Mouse (Mus musculus) forebrain, postnatal 0 days (tissue): ENCODE measurements around the gene Kdm4a. TPM values are rescaled to one million over a fixed set of nuclear protein-coding genes. Genes with fewer than 3 reads are reported as not detected.

Experiments
- ATAC-seq: fragments of 200-750 bp; cut with Nextera tagmentation; 2 replicates; pipeline ENCODE4 v1.8.0; 2017; ENCODE audit warnings: mild to moderate bottlenecking, moderate library complexity
- DNase-seq: peaks from one replicate; pipeline ENCODE4 v3.0.0-alpha.2; 2015
- H3K27ac ChIP-seq: fragments of 300-500 bp; sonication (generic); 2 replicates; pipeline ENCODE4 v1.5.1; 2014; ENCODE audit warnings: low read depth, mild to moderate bottlenecking, antibody characterized with exemption, low read length, moderate library complexity, mixed read lengths
- H3K27me3 ChIP-seq: fragments of 300-500 bp; sonication (generic); 2 replicates; pipeline ENCODE4 v1.6.1; 2014; ENCODE audit warnings: mild to moderate bottlenecking, low read length, mixed read lengths; ENCODE audit not compliant: insufficient read depth
- H3K36me3 ChIP-seq: fragments of 300-500 bp; sonication (generic); 2 replicates; pipeline ENCODE4 v1.6.1; 2014; ENCODE audit warnings: mild to moderate bottlenecking, moderate library complexity; ENCODE audit not compliant: insufficient read depth
- H3K4me1 ChIP-seq: fragments of 300-500 bp; sonication (generic); 2 replicates; pipeline ENCODE4 v1.6.1; 2014; ENCODE audit warnings: antibody characterized with exemption; ENCODE audit not compliant: insufficient read depth
- H3K4me2 ChIP-seq: fragments of 300-500 bp; sonication (generic); 2 replicates; pipeline ENCODE4 v1.6.1; 2014; ENCODE audit warnings: low read depth, mild to moderate bottlenecking, moderate library complexity
- H3K4me3 ChIP-seq: fragments of 300-500 bp; sonication (generic); 2 replicates; pipeline ENCODE4 v1.5.1; 2014; ENCODE audit warnings: low read depth, low read length, mixed read lengths
- H3K9ac ChIP-seq: fragments of 300-500 bp; sonication (generic); 2 replicates; pipeline ENCODE4 v1.6.1; 2014; ENCODE audit warnings: mild to moderate bottlenecking
- H3K9me3 ChIP-seq: fragments of 300-500 bp; sonication (generic); 2 replicates; pipeline ENCODE4 v1.6.1; 2016; ENCODE audit warnings: low read length
- CTCF ChIP-seq: sonication (generic); IDR thresholded peaks from 2 replicates; pipeline ENCODE4 v1.5.1; 2016; ENCODE audit warnings: antibody characterized with exemption, control low read depth, low read depth
- WGBS: fragments of 180-500 bp; shearing (Covaris S2); extraction: QIAGEN DNeasy Blood & Tissue Kit; methylation state at CpG from one replicate; pipeline ENCODE4 v1.1.7; 2014; 5-methylcytosine and 5-hydroxymethylcytosine counted together
- polyA plus RNA-seq: library from polyadenylated mRNA; unstranded; fragments of >200 nt; fragmentation: Nextera tagmentation; extraction: Ambion mirVana; gene quantifications from 2 replicates; pipeline ENCODE4 v1.2.1, GENCODE M21; 2015
- total RNA-seq: library from RNA; depleted of rRNA; stranded (reverse); fragments of >200 nt; gene quantifications from 2 replicates; pipeline ENCODE4 v1.2.3, GENCODE M21; 2014

Gene Kdm4a
- total and polyA plus RNA-seq, 2 experiments from 2014 or later, result 39.0 to 122 TPM

DNA sequence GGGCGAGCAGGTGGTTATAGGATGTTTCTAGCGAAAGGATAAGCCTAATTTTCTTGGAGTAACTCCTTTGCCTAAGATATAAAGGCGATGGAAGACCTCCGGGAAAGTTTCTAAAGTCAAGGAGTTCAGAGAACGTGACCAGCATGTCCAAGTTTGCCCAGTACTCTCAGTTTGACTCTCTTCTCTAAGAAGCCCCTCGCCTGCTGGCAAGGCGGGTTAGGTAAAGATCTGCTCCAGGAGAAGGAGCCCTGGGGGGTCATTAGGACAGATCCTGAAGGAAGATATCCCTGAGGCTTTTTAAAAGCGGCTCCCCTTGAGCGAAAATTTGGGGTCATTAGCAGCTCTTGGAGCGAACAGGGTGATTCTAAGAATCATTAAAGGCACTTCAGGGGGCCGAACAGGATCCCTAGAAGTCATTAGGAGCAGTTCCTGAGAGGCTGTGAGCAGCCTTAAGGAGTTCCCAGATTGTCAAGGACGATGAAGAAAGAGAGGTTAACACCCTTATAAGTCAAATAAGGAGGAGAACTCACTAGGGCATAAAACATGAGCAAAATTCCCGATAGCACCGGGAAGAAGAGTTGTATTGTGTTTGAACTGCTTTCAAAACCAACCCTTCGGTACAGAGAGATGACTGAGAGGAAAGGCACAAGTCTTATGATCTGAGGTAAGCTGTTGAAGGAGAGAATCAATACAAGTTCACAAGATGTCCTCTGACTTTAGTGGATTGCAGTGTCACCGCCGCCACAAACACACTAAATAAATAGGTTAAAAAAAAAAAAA, 648 bp upstream of the Kdm4a start:
- no peak for TF ChIP-seq CTCF
- peak overlapping the region; percentile 96 for H3K27ac ChIP-seq
- peaks cover 11% of the 10 kb centered on the region for H3K4me1 ChIP-seq
- no peak for ATAC-seq
- peak overlapping the region; percentile 58 for H3K4me2 ChIP-seq
- H3K27me3 ChIP-seq, result no peaks in the 10 kb centered on the region
- H3K4me3 ChIP-seq, result peak overlapping the region; percentile 89
- no peaks in the 10 kb centered on the region for H3K9me3 ChIP-seq
- DNase-seq, result no peak
- H3K36me3 ChIP-seq, result peaks cover 19% of the 10 kb centered on the region
- H3K9ac ChIP-seq, result peak overlapping the region; percentile 23
- 12% methylated on average over 17 of the region's 17 CpGs for WGBS

DNA sequence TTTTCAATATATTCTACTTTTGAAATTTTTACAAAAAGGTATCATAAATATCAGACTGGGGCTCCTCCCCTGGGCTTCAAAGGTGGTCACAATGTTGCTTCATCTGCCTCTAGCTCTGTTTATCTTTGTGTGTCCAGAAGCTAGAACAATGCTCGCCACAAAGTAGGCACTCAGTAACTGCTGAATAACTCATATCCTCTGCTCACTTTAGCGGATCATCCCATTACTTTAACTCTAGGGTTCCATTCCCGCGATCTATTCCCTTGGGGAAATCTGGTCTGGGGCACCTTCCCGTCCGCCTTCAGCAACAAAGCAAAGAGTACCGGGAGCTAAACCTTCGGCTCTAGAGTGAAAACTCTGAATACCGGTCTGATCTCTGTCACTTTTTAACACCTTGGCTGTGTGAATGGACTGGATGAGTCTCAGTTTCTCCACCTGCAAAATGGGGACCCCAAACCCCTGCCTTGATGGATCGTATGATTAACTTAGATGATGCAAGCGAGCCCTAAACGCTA, 834 bp downstream of the Kdm4a start:
- Histone ChIP-seq H3K27me3 (no peaks in the 10 kb centered on the region), H3K27ac (peak overlapping the region; percentile 96), H3K4me1 (peaks cover 11% of the 10 kb centered on the region), H3K4me3 (peak overlapping the region; percentile 89), H3K9me3 (no peaks in the 10 kb centered on the region), H3K36me3 (peaks cover 33% of the 10 kb centered on the region), H3K4me2 (peak overlapping the region; percentile 58), H3K9ac (peak overlapping the region; percentile 78)
- DNase-seq (no peak), ATAC-seq (no peak)
- WGBS, result 1% methylated on average over 12 of the region's 12 CpGs
- TF ChIP-seq CTCF, result no peak

DNA sequence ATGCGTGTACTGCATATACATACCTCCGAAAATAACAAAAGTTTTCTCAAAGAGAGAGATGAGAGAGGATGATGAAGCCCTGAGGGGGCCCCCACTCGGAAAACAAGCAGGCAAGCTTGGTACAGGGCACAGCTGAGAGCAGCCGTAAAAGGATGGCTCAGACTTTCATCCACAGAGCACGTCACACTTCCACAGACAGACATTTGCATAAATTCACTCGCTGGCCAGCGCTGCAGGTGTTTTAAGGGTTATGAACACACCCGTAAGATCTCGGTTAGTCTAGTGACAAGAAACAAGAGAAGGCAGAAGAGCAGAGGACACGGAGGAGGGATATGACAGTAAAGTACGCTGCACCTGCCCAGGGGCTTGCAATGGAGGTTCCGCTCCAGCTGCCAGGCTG, 7.4 kb downstream of the Kdm4a start:
- Histone ChIP-seq H3K4me3 (no peak overlapping the region), H3K9me3 (no peaks in the 10 kb centered on the region), H3K9ac (no peak overlapping the region), H3K36me3 (peaks cover 93% of the 10 kb centered on the region), H3K27ac (no peak overlapping the region), H3K27me3 (no peaks in the 10 kb centered on the region), H3K4me2 (no peak overlapping the region), H3K4me1 (no peaks in the 10 kb centered on the region)
- no peak for TF ChIP-seq CTCF
- 92% methylated on average over 12 of the region's 12 CpGs for WGBS
- DNase-seq (no peak), ATAC-seq (no peak)

DNA sequence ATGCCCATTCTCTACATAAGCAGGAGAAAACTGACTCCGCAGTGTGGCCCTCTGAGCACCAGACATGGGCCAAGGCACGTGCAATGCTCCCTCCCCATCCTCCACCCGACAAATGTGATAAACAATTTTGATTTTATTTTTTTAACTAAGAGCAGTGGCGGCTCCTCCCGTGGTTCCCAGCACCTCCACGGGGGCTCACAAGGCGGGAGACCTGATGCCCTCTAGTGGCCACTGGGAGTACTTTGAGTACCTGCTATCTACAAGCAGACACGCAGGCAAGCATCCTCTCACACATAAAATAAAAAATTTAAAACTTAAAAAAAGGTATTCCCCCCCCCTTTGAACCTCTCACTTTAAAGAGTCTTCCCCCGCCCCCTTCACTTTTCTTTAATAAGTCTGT, 8.8 kb downstream of the Kdm4a start:
- H3K4me2 ChIP-seq, result no peak overlapping the region
- H3K27ac ChIP-seq, result no peak overlapping the region
- ATAC-seq (no peak), DNase-seq (no peak)
- peak; percentile 33; the same call in 1 of the 2 replicates for TF ChIP-seq CTCF
- no peak overlapping the region for H3K9ac ChIP-seq
- H3K27me3 ChIP-seq, result no peaks in the 10 kb centered on the region
- WGBS, result 87% methylated on average over 9 of the region's 9 CpGs
- H3K36me3 ChIP-seq, result peaks cover 94% of the 10 kb centered on the region
- no peaks in the 10 kb centered on the region for H3K9me3 ChIP-seq
- no peak overlapping the region for H3K4me3 ChIP-seq
- H3K4me1 ChIP-seq, result no peaks in the 10 kb centered on the region

DNA sequence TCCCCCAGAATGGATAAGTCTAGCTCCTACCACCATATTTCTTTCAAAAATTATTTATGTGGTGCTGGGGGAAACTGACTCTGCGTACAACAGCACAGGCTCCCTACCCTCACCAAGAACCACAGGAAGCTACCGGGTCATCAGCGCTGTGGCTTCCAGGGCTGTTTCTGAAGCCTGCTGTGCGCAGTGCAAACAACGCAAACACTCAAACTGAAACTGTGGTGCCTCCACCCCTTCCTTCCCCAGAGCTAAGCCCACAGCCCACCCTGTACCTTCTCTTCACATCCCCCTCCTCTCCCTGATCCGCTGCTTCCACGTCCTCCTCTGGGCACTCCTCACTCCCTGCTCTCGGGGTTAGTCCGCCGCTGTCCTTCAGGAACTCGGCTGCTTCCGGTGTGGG, 17.7 kb downstream of the Kdm4a start:
- no peak for ATAC-seq
- H3K9ac ChIP-seq, result no peak overlapping the region
- peaks cover 94% of the 10 kb centered on the region for H3K36me3 ChIP-seq
- no peaks in the 10 kb centered on the region for H3K9me3 ChIP-seq
- H3K4me2 ChIP-seq, result no peak overlapping the region
- no peak for DNase-seq
- H3K27ac ChIP-seq, result no peak overlapping the region
- 93% methylated on average over 12 of the region's 12 CpGs for WGBS
- no peak overlapping the region for H3K4me3 ChIP-seq
- no peak for TF ChIP-seq CTCF
- no peaks in the 10 kb centered on the region for H3K4me1 ChIP-seq
- H3K27me3 ChIP-seq, result no peaks in the 10 kb centered on the region

DNA sequence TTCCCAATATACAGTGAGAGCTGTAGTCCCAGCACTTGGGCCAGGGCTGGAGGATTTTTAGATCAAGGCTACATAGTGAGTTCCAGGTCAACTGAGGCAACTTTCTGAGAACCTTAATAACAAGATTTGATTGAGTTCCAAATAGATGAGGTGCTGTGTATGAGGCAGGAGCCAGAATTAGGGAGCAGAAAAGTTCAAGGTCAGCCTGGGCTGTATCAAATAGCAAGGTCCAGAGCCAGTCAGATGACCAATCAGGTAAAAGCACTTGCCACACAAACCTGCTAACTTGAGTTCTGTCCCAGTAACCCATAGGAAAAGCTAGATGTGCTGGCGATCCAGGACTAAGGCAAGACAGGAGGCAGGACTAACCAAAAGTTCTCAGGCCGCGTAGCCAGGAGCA, 22.2 kb downstream of the Kdm4a start:
- Histone ChIP-seq H3K27ac (no peak overlapping the region), H3K27me3 (no peaks in the 10 kb centered on the region), H3K4me1 (no peaks in the 10 kb centered on the region), H3K4me2 (no peak overlapping the region), H3K9me3 (no peaks in the 10 kb centered on the region), H3K4me3 (no peak overlapping the region), H3K36me3 (peaks cover 96% of the 10 kb centered on the region), H3K9ac (no peak overlapping the region)
- DNase-seq, result no peak
- 98% methylated on average over 3 of the region's 3 CpGs for WGBS
- no peak for ATAC-seq
- TF ChIP-seq CTCF, result no peak

DNA sequence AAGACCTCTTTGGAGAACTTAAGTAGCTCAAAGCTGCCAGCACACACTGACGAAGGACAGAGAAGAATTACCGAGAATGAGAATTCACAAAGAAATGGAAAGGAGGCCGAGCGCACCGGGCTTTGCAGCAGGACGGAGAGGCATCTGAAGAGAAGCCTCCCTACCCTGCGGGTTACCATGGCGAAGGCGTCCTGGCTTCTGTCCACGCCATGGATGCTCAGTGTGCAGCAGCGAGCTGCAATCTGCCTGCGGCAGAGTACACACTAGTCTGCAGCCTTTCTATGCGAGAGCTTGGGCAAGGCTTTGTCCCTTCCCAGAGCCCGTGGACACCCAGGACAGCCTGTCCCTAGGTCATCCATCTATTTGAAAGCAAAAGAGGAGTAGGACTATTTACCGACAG, 23.3 kb downstream of the Kdm4a start:
- WGBS, result 69% methylated on average over 15 of the region's 15 CpGs
- no peaks in the 10 kb centered on the region for H3K4me1 ChIP-seq
- no peak overlapping the region for H3K4me2 ChIP-seq
- H3K36me3 ChIP-seq, result peaks cover 96% of the 10 kb centered on the region
- H3K9me3 ChIP-seq, result no peaks in the 10 kb centered on the region
- ATAC-seq (peak; percentile 67), DNase-seq (peak; percentile 41)
- no peak overlapping the region for H3K9ac ChIP-seq
- H3K4me3 ChIP-seq, result no peak overlapping the region
- TF ChIP-seq CTCF, result no peak
- H3K27ac ChIP-seq, result no peak overlapping the region
- H3K27me3 ChIP-seq, result no peaks in the 10 kb centered on the region
